Mouse (Mus musculus) adrenal gland, postnatal 4 days (tissue): ENCODE results near the gene Pop7. TPM values are rescaled to one million over a fixed set of nuclear protein-coding genes. Genes with fewer than 3 reads are reported as not detected.

Experiments
- DNase-seq, 2 experiments: peaks; one replicate each; pipeline ENCODE4 v3.0.0; 2021 to 2022; ENCODE audit warnings: low spot score in 2 of 2, mixed read lengths in 2 of 2
- total RNA-seq, 2 experiments: library from RNA; stranded (reverse); gene quantifications; 2 replicates each; pipeline ENCODE4 v1.2.3; 2021

Pop7 gene
- total RNA-seq, 2 experiments from 2014 or later = 26.5 to 26.9 TPM

DNA sequence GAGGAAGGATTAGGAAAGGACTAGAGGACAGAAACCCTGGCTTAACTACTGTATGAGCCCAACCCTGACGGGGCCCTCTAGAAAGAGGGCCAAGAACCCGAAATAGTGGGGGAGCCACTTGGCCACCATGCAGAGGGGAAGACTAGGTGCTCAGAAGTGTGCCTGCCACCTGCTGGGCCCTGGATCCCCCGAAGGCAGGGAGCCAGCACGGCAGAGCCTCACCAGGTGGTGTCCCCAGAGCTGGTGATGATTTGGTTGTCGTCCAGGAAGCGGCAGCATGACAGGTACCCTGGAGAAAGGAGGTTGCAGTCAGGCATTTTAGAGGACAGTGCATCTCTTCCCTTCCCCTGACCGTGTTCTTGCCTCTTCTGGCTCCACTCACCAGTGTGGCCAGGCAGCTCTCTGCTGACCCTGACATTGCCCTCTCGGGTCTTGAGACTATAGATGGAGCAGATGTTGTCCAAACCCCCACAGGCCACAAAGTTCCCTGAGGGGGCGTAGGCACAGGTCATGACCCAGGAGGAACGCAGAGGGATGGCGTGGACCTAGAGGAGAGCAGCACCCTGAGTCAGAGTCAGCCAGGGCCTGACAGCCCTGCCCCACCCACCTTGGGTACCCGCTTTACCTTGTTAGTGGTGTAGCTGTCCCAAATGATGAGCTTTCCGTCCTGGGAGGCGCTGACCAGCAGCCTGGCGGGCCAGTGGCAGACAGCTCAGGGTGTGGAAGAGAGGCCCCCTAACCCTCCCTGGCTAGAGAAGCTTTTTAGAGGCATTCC lies 27.1 kb upstream of the Pop7 start:
- no peak for DNase-seq

- DNase-seq = no peak
These were observed 26.1 kb upstream of the Pop7 start for GRCm38 (mm10) chr5:137528247-137528968.

GRCm38 (mm10) chr5:137527413-137527812 lies 25.1 kb upstream of the Pop7 start:
- no peak for DNase-seq

GRCm38 (mm10) chr5:137526192-137526936 lies 24.0 kb upstream of the Pop7 start:
- DNase-seq = no peak

DNA sequence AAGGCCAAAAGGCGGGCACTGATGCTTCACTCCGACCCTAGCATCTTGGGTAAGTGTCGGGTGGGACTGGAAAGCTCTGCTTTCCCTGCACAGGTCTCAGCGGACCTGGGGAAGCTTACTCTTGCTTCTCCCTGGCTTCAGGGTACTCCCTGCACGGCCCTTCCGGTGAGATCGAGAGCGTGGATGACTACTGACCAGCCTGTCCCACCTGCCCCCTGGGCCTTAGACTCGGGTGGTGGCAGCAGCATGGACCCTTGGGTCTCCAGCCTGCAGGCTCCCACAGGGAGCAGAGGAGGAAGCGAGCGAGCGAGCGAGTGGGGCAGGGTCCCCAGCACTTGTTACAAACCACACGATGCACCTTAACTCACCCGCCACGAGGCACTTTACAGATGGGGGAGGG lies 23.2 kb upstream of the Pop7 start:
- no peak for DNase-seq

- no peak for DNase-seq
These were observed 22.4 kb upstream of the Pop7 start for GRCm38 (mm10) chr5:137524671-137525070.

GRCm38 (mm10) chr5:137524251-137524515 lies 21.9 kb upstream of the Pop7 start:
- DNase-seq = no peak

DNA sequence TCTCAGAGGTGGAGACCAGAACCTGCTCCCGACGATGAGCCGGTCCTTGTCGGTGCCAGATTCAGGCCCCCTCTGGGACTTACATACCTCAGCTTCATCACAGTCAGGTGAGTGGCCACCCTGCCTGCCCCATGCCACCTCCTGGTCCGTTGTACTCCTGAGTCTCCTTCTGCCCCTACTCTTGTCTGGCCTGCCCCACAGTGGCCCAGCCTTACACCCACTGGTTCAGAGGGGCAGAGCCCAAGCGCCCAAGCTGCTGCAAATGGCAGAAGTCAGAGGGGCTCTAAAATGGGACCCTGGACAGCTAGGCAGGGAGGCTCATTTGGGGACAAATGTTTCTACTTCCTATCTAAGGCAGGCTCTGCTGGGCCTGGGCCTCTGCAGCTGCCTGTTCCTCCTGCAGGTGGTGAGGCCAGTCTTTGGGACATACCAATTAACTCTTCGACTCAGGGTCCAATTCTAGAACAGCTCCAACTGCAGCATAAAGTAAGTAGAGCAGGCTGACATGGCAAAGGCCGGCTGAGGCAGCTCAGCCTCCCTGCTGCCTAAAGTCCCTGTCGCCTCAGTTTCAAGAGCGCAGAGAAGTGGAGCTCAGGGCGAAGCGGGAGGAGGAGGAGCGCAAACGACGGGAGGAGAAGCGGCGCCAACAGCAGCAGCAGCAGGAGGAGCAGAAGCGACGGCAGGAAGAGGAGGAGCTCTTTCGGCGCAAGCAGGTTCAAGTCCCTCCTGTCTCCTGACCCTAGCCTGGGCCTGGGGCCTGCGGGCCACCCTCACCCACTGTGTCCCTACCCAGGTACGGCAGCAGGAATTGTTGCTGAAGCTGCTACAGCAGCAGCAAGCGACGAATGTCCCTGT lies 21.3 kb upstream of the Pop7 start:
- DNase-seq = no peak

DNA sequence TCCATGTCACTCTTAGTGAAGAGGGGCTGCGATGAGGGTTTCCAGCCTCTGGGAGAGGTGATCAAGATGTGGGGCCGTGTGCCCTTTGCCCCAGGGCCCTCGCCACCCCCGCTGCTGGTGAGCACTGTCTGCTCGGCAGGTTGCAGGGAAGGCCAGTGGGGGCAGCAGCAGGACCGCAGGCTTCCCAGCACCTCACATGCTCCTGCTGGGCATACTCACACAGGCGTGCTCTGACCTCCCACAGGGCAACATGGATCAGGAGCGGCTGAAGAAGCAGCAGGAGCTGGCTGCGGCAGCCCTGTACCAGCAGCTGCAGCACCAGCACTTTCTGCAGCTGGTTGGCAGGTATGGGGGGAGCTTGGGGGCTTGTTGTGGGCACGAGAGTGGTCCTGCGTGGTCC lies 20.4 kb upstream of the Pop7 start:
- DNase-seq = no peak

DNA sequence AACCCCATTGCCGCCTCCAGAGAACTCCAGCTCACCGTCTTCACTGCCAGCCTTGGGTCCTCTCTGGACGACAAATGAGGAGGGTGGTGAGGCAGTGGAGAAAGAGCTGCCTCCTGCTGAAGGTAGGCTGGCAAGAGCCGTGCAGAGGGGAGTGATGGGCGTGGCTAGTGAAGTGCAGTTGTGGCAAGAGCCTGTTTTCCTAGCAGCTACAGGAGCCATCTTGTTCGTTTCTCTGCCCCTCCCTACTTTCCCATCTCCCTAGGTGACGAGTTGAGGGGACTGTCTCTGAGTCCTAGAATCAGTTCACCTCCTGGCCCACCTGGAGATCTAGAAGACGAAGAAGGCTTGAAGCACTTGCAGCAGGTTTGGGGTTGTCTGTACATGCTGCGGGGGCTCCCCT lies 19.5 kb upstream of the Pop7 start:
- DNase-seq = no peak

- DNase-seq = no peak
These were observed 17.6 kb upstream of the Pop7 start for GRCm38 (mm10) chr5:137519691-137520550.

DNA sequence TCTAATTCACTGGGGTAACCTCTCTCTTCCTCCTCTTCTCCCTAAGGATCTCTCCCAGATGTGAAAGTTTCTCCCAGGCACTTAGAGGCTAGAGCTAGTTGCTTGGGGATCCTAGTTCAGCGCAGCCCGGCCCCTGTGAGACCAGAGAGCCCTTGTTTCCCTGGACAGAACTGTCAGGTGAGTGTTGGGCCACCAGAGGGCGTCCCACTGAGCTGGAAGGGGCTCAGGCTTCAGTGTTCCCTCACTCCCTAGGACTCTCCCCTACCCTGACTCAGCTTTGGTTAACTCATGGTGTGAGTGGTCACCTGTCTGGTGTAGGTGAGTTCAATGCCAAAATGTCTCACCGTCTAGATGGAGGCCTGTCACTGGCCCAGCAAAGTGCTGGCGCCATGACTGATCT lies 16.1 kb upstream of the Pop7 start, which contains the start of gene Gigyf1:
Gigyf1 (plus strand) TSS at position 113 of the 400 bp plus-strand sequence.
- no peak for DNase-seq

DNA sequence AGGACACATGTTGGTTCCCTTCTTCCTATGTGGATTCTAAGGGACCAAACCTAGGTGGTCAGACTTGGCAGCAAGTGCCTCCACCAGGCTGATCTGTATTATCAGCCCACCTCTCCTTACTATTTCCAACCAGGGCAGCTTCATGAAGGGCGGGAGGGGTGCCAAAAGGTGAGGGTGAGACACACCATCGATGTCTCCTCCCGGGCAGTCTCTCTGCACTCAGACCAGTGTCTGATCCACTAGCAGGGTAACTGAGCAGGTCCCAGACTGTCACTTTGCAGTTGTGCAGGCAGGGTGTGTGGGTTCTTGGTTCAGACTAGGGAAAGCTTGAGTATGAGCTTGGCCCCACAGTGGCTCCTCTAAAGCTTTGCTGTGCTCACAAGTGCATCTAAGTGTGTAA lies 12.5 kb upstream of the Pop7 start:
- DNase-seq = no peak

DNA sequence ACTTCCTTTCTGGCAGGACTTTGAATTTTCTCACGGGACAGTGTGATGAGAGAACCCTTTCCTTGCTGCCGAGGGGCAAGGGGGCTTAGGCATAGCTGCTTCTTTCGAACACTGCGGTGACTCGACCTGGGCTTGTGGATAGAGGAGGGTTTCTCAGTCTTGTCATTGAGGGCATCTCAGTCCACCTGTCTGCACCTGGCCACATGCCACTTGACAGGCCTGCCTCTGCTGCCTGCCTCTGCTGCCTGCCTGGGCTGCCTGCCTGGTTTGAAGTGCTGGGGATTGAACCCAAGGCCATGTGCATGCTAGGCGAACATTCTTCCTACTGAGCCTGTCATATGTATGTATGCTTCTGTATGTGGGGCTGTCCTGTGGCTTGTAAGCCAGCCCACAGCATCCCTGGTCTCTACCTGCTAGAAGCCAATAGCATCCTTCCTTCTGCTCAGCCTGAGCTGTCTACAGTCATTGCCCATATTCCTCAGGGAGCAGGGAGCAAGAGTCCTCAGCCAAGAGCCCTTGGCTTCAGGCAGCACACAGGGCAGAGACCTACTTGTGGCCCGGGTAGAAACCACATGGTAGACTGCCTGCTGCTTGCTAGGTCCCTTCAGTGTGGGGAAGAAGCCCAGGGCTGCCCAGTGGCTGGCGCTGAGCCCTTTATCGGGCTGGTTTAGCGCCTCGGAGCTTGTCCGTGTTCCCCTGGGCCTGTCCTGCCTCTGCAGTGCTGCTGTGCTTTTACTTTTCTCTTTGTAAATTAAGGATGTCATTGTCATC lies 11.8 kb upstream of the Pop7 start:
- no peak for DNase-seq

DNA sequence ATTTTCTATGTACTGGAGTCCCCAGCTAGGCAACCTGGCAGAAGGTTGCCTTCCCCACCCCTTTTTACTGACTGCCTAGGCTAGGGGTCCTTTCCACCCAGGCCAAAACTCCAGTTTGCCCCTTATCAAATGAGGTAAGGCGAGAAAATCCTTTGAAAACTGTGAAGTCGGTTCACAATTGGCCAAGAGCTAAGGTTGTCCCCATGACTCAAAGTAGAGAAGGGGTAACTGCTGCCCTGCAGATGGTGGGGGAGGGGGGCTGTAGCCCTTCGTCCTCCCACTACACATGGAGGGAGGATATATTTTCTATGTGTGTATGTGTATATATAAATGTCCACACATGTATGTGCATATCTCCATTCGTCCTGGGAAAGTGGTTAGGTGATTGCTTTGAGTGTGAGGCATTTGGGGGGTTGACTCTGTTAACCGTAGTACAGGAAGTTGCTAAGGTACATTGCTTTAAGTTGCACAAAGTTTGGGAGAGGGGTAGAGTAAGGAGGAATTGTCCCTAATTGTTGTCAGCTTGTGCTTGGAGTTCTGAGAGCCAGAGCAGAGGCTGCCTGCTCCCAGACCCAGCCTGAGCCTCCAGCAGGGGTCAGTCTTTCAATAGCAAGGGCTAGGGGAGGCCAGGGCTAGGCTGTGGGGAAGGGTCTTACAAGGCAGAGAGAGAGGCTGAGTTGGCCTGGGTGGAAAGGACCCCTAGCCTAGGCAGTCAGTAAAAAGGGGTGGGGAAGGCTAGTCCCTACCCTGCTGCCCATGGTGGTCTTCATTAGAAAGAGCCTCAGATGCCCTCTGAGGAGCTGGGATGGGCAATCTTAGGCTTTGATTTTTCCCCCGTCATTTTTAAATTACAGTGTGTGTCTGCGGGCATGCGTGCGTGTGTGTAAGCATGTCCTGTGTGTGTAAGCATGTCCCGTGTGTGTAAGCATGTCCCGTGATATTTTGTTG lies 10.8 kb upstream of the Pop7 start:
- DNase-seq = no peak

DNA sequence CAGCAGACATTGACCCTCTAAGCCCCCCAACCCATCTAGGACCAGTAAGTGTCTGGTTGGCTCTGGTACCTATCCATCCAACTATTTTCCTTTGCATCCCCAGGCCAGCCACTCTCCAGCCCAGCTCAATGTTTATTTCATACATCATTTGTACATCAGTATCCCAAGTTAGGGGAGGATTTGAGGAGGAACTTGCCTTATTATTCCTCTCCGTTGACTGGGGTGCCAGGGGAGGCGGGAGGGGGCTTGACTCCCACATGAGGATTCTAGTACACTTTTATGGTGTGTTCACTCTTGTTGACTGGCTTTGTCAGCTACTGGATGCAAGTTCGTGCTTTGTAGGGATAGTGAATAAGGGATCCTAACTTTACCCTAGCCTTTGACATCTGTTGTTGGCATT lies 9.4 kb upstream of the Pop7 start:
- no peak for DNase-seq

DNA sequence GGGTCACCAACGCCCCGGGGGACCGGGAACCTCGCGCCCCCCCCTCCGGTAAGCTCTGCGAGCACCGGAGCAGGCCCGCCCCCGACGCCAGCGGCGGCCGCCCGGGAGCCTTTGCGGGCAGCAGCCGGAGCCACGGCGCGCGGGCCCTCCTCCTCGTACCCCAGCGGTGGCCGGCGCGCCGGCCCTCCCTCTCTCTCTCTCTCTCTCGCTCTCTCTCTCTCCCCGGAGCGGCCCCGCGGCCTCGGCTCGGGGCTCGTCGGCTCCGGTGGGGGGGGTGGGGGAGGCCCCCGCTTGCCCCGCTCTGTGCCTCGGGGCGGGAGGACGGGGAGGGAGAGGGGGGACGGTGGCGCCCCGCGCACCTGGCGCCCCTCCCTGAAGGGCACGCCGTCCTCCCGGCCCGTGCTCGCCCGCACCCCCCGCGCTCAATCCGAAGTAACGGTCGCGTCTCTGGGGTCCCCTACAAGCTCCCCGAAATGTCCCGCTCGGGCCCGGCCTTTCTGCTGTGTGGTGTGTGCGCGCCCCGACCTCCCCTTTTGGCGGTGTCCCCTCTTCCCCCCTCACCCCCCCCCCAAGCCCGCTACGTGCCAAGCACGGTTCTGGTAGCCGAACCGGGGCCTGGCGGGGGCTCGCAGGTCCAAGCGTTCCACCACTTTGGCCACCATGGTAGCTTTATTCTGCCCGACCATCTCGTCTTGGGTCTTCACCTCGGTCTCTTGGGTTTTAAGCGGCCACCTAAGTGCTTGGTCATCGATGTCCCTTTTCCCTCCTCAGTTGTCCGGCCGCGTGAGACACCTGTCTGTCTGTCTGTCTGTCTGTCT lies 8.5 kb upstream of the Pop7 start:
- DNase-seq = no peak
